In the genomic region with DNA sequence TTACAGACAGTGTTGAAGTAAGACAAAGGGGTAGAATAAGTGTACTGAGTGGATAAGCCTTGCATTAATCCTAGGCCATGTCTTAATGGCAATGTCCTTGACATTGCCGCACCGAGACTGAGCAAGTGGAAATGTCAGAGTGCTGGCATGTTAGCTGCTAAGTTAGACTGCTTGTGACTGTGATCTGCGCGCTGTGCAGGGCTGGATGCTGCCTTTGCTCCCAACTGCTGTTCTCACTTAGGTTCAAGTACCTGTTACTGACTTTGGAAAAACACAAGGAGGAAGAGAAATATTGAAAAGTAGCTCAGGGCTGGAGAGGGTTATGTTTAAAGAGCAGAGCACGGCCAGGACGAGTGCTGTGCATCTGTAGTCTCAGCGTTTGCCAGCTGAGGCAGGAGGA, we compare ENCODE assay signal across 17 mouse cellular contexts. TPM values are rescaled to one million over a fixed set of nuclear protein-coding genes. Genes with fewer than 3 reads are reported as not detected.
A peak's percentile ranks its signal among the peaks of the same experiment; 100 is the strongest.
DNase-seq lines count a peak whose midpoint lies in the region; ATAC-seq and TF ChIP-seq lines count a peak whose summit lies in the region.
"Had no signal": no experiment of that assay in that cellular context is flagged by ENCODE, and none has a peak within 500 bp of the region (broad histone marks: within the 10 kb centered on the region; RNA-seq: fewer than 3 reads in every experiment).

No protein-coding gene starts in this region.

- H3K27me3 ChIP-seq in cerebellum, adult 2 months (ENCODE audit: control insufficient read depth, insufficient read depth, low read length): no peaks in the 10 kb centered on the region
- no peaks in the 10 kb centered on the region for H3K27me3 ChIP-seq in heart, embryonic 12.5 days (replicated peaks)
- no peaks in the 10 kb centered on the region for H3K27me3 ChIP-seq in hindbrain, postnatal 0 days (ENCODE audit: insufficient read depth, low read length)
- no peaks in the 10 kb centered on the region for H3K27me3 ChIP-seq in hindbrain, embryonic 16.5 days (replicated peaks; ENCODE audit: control insufficient read depth, insufficient read depth, low read length)
- H3K27me3 ChIP-seq: hindbrain, embryonic 12.5 days; midbrain, embryonic 12.5 days had no signal

- DNase-seq in cerebellum, adult 2 months: peak in 1 of 2 experiments; percentile 41
- no peak for DNase-seq in cerebellum, postnatal 36 days
- no peak for DNase-seq in heart, adult 8-10 months (ENCODE audit: low spot score)
- no peak for DNase-seq in hindbrain, postnatal 0 days (ENCODE audit: low spot score)
- DNase-seq in embryo, embryonic 9.5 days (ENCODE audit: extremely low spot score): no peak
- DNase-seq: adrenal gland, postnatal 14 days; kidney, adult 2 months; lung, adult 18-20 months; lung, postnatal 14 days; spleen, adult 18-20 months had no signal

- H3K9me3 ChIP-seq in heart, embryonic 12.5 days (replicated peaks): no peaks in the 10 kb centered on the region
- no peaks in the 10 kb centered on the region for H3K9me3 ChIP-seq in hindbrain, postnatal 0 days (ENCODE audit: low read length)
- H3K9me3 ChIP-seq in hindbrain, embryonic 16.5 days (ENCODE audit: control insufficient read depth, low read length): no peaks in the 10 kb centered on the region
- H3K9me3 ChIP-seq: forebrain, embryonic 10.5 days; hindbrain, embryonic 12.5 days; midbrain, embryonic 12.5 days had no signal

- TF ChIP-seq CTCF in cerebellum, adult 2 months (IDR thresholded peaks at IDR 0.05; ENCODE audit: borderline replicate concordance, insufficient read depth, low read depth, low read length): no peak
- no peak for TF ChIP-seq CTCF in hindbrain, postnatal 0 days (IDR thresholded peaks at IDR 0.05; ENCODE audit: low read depth)
- TF ChIP-seq CTCF in cortical plate, adult 2 months (IDR thresholded peaks at IDR 0.05; ENCODE audit: extremely low read depth, insufficient read depth, low read length): no peak

- ATAC-seq in heart, embryonic 12.5 days (ENCODE audit: insufficient number of reproducible peaks, low FRiP score): no peak
- no peak for ATAC-seq in hindbrain, postnatal 0 days
- no peak for ATAC-seq in hindbrain, embryonic 16.5 days

- 38% methylated on average over 7 of the region's 7 CpGs for WGBS in cerebellum, adult 2 months
- 62% methylated on average over 7 of the region's 7 CpGs for WGBS in heart, embryonic 12.5 days
- WGBS in hindbrain, postnatal 0 days: 75% methylated on average over 7 of the region's 7 CpGs
- 78% methylated on average over 7 of the region's 7 CpGs for whole genome bisulfite sequencing in hindbrain, embryonic 16.5 days

- peaks cover 28% of the 10 kb centered on the region for H3K4me1 ChIP-seq in cerebellum, adult 2 months (ENCODE audit: control insufficient read depth, insufficient read depth, low read length)
- peaks cover 34% of the 10 kb centered on the region for H3K4me1 ChIP-seq in heart, embryonic 12.5 days (replicated peaks)
- peaks cover 14% of the 10 kb centered on the region for H3K4me1 ChIP-seq in hindbrain, postnatal 0 days (ENCODE audit: insufficient read depth, low read length)
- peaks cover 12% of the 10 kb centered on the region for H3K4me1 ChIP-seq in hindbrain, embryonic 16.5 days (ENCODE audit: control insufficient read depth, insufficient read depth, low read depth, low read length)
- peaks cover 20% of the 10 kb centered on the region for H3K4me1 ChIP-seq in cortical plate, adult 2 months (ENCODE audit: control insufficient read depth, insufficient read depth, low read length)
- H3K4me1 ChIP-seq: hindbrain, embryonic 12.5 days; midbrain, embryonic 12.5 days had no signal

- peaks cover 5% of the 10 kb centered on the region for H3K36me3 ChIP-seq in heart, embryonic 12.5 days
- H3K36me3 ChIP-seq in hindbrain, postnatal 0 days (ENCODE audit: insufficient read depth, low read length): no peaks in the 10 kb centered on the region
- H3K36me3 ChIP-seq in hindbrain, embryonic 16.5 days (ENCODE audit: control insufficient read depth, insufficient read depth, low read length): no peaks in the 10 kb centered on the region
- H3K36me3 ChIP-seq: hindbrain, embryonic 12.5 days; midbrain, embryonic 12.5 days had no signal

- no peak overlapping the region for H3K4me2 ChIP-seq in heart, embryonic 12.5 days
- no peak overlapping the region for H3K4me2 ChIP-seq in hindbrain, postnatal 0 days (ENCODE audit: low read depth, low read length)
- H3K4me2 ChIP-seq in hindbrain, embryonic 16.5 days (ENCODE audit: low read length): no peak overlapping the region
- H3K4me2 ChIP-seq: hindbrain, embryonic 12.5 days; midbrain, embryonic 12.5 days had no signal

- peak overlapping the region; percentile 73 for H3K27ac ChIP-seq in cerebellum, adult 2 months (ENCODE audit: insufficient read depth, low read length)
- H3K27ac ChIP-seq in heart, embryonic 12.5 days (ENCODE audit: poor library complexity, severe bottlenecking): peak overlapping the region; percentile 51
- 0 out of 2 replicates have a peak overlapping the region, but pooled peaks have one; percentile 42 for H3K27ac ChIP-seq in hindbrain, postnatal 0 days
- H3K27ac ChIP-seq in hindbrain, embryonic 16.5 days (ENCODE audit: low read depth, low read length): no peak overlapping the region
- peak overlapping the region; percentile 33; the same call in 1 of the 2 replicates for H3K27ac ChIP-seq in cortical plate, adult 2 months (ENCODE audit: insufficient read depth, low read length)
- H3K27ac ChIP-seq: forebrain, embryonic 10.5 days; hindbrain, embryonic 12.5 days; kidney, postnatal 0 days; midbrain, embryonic 12.5 days had no signal

- no peak for TF ChIP-seq POLR2A in cerebellum, adult 2 months (IDR thresholded peaks at IDR 0.05; ENCODE audit: borderline replicate concordance, insufficient read depth, low read length)
- no peak for TF ChIP-seq POLR2A in cortical plate, adult 2 months (IDR thresholded peaks at IDR 0.05; ENCODE audit: extremely low read depth, insufficient read depth, low read length)

- H3K9ac ChIP-seq in heart, embryonic 12.5 days: no peak overlapping the region
- no peak overlapping the region for H3K9ac ChIP-seq in hindbrain, postnatal 0 days (replicated peaks; ENCODE audit: low read length)
- H3K9ac ChIP-seq in hindbrain, embryonic 16.5 days (ENCODE audit: low read depth, low read length): no peak overlapping the region
- H3K9ac ChIP-seq: hindbrain, embryonic 12.5 days; midbrain, embryonic 12.5 days had no signal

- no peak overlapping the region for H3K4me3 ChIP-seq in cerebellum, adult 2 months (replicated peaks; ENCODE audit: insufficient read depth, low read depth, low read length)
- H3K4me3 ChIP-seq in heart, embryonic 12.5 days: no peak overlapping the region
- H3K4me3 ChIP-seq in hindbrain, postnatal 0 days (ENCODE audit: low read length): no peak overlapping the region
- H3K4me3 ChIP-seq in hindbrain, embryonic 16.5 days (ENCODE audit: low read length): no peak overlapping the region
- no peak overlapping the region for H3K4me3 ChIP-seq in cortical plate, adult 2 months (ENCODE audit: insufficient read depth, low read length)
- H3K4me3 ChIP-seq: forebrain, embryonic 10.5 days; hindbrain, embryonic 12.5 days; midbrain, embryonic 12.5 days had no signal

RNA-seq across cellular contexts. Expression of a gene that starts 24.4 kb away (rescaled TPM):
- 80.2 and 89.4 TPM in 2 replicates for polyA plus RNA-seq in cerebellum, adult 2 months (2012; rRNA removed)
- polyA plus RNA-seq in heart, embryonic 12.5 days (2016; fragmentation: Nextera tagmentation; extraction: Ambion mirVana): 154 and 157 TPM in 2 replicates
- total RNA-seq in heart, adult 8-10 months (2022): 10 to 100 TPM; 35.7 to 51.4 (median 39.9) TPM
- total RNA-seq in hindbrain, postnatal 0 days (2014; rRNA removed): 49.7 and 56.7 TPM in 2 replicates
- polyA plus RNA-seq in hindbrain, postnatal 0 days (2015; fragmentation: Nextera tagmentation; extraction: Ambion mirVana): 65.2 and 68.8 TPM in 2 replicates
- 48.5 and 51.6 TPM in 2 replicates for polyA plus RNA-seq in hindbrain, embryonic 16.5 days (2015; fragmentation: Nextera tagmentation; extraction: Ambion mirVana)
- 75.3 and 76.7 TPM in 2 replicates for polyA plus RNA-seq in cortical plate, adult 2 months (2012; rRNA removed)
